Mouse (Mus musculus) MEL (cell line): ENCODE measurements around the gene Gatad2a. TPM values are rescaled to one million over a fixed set of nuclear protein-coding genes. Genes with fewer than 3 reads are reported as not detected.
A peak's percentile ranks its signal among the peaks of the same experiment; 100 is the strongest.

Source experiments
- DNase-seq: peaks from one replicate; pipeline ENCODE4 v3.0.0; 2011; ENCODE audit warnings: low read depth, low spot score
- H3K27ac ChIP-seq: 2 replicates; pipeline ENCODE4 v1.5.1; 2012; ENCODE audit warnings: low read depth, mild to moderate bottlenecking, control low read depth, low read length, moderate library complexity; ENCODE audit not compliant: control insufficient read depth
- H3K27me3 ChIP-seq, 2 experiments: fragments of 150-350 bp in 1 of 2; sonication (generic) in 1 of 2; 2 replicates each; pipeline ENCODE4 v1.6.1; 2012; ENCODE audit warnings: low read length in 2 of 2, mild to moderate bottlenecking in 2 of 2, improper control_type of control experiment in 1 of 2, moderate library complexity in 1 of 2; ENCODE audit not compliant: insufficient read depth in 2 of 2, control insufficient read depth in 1 of 2
- H3K36me3 ChIP-seq, 2 experiments: 2 replicates each; pipeline ENCODE4 v1.6.1; 2012 to 2014; ENCODE audit warnings: low read length in 2 of 2, improper control_type of control experiment in 1 of 2, inconsistent platforms in 1 of 2, mild to moderate bottlenecking in 1 of 2; ENCODE audit not compliant: insufficient read depth in 2 of 2, control insufficient read depth in 1 of 2
- H3K4me1 ChIP-seq, 2 experiments: fragments of 150-350 bp in 1 of 2; sonication (generic) in 1 of 2; 2 replicates each; pipeline ENCODE4 v1.6.1; 2012; ENCODE audit warnings: low read length in 2 of 2, improper control_type of control experiment in 1 of 2, mild to moderate bottlenecking in 1 of 2; ENCODE audit not compliant: insufficient read depth in 2 of 2, control insufficient read depth in 1 of 2
- H3K4me3 ChIP-seq, 2 experiments: fragments of 150-350 bp in 1 of 2; sonication (generic) in 1 of 2; 2 replicates each; pipeline ENCODE4 v1.5.1; 2012; ENCODE audit warnings: low read depth in 2 of 2, low read length in 2 of 2, mild to moderate bottlenecking in 2 of 2, moderate library complexity in 2 of 2, control low read depth in 1 of 2, improper control_type of control experiment in 1 of 2; ENCODE audit not compliant: control insufficient read depth in 1 of 2, insufficient read depth in 1 of 2
- H3K79me2 ChIP-seq: 2 replicates; pipeline ENCODE4 v1.6.1; 2012; ENCODE audit warnings: mild to moderate bottlenecking, low read length, moderate library complexity; ENCODE audit not compliant: control insufficient read depth, poor library complexity, insufficient read depth
- H3K9ac ChIP-seq: 2 replicates; pipeline ENCODE4 v1.6.1; 2012; ENCODE audit warnings: low read depth, mild to moderate bottlenecking, control low read depth, low read length, moderate library complexity; ENCODE audit not compliant: control insufficient read depth, poor library complexity, severe bottlenecking
- H3K9me3 ChIP-seq: fragments of 150-350 bp; sonication (generic); replicated peaks from 2 replicates; pipeline ENCODE4 v1.6.1; 2012; ENCODE audit warnings: mild to moderate bottlenecking, low read length, improper control_type of control experiment, moderate library complexity; ENCODE audit not compliant: insufficient read depth
- CHD1 ChIP-seq: IDR thresholded peaks from 2 replicates; pipeline ENCODE4 v1.6.1; 2012; ENCODE audit warnings: low read depth, mild to moderate bottlenecking, inconsistent platforms, low read length, improper control_type of control experiment
- CHD2 ChIP-seq: IDR thresholded peaks from 2 replicates; pipeline ENCODE4 v1.6.1; 2011; ENCODE audit warnings: low read length, improper control_type of control experiment
- CTCF ChIP-seq, 3 experiments: IDR thresholded peaks in 2 of 3; conservative IDR thresholded peaks in 1 of 3; 2 replicates each; pipeline ENCODE4 v1.5.1; 2011 to 2012; ENCODE audit warnings: low read length in 3 of 3, low read depth in 2 of 3, mild to moderate bottlenecking in 2 of 3, improper control_type of control experiment in 1 of 3, inconsistent platforms in 1 of 3, mixed read lengths in 1 of 3, moderate library complexity in 1 of 3; ENCODE audit not compliant: control insufficient read depth in 1 of 3, insufficient read depth in 1 of 3, poor library complexity in 1 of 3, severe bottlenecking in 1 of 3
- E2F4 ChIP-seq: IDR thresholded peaks from 2 replicates; pipeline ENCODE4 v1.6.1; 2011; ENCODE audit warnings: low read depth, low read length, improper control_type of control experiment, borderline replicate concordance
- ELF1 ChIP-seq: IDR thresholded peaks from 2 replicates; pipeline ENCODE4 v1.6.1; 2014; ENCODE audit warnings: low read depth, mild to moderate bottlenecking, inconsistent platforms, low read length, improper control_type of control experiment, moderate library complexity
- EP300 ChIP-seq, 2 experiments: IDR thresholded peaks; 2 replicates each; pipeline ENCODE4 v1.6.1; 2011; ENCODE audit warnings: improper control_type of control experiment in 2 of 2, low read length in 2 of 2, low read depth in 1 of 2, mild to moderate bottlenecking in 1 of 2
- ETS1 ChIP-seq: IDR thresholded peaks from 2 replicates; pipeline ENCODE4 v1.6.1; 2012; ENCODE audit warnings: low read depth, mild to moderate bottlenecking, inconsistent platforms, low read length, improper control_type of control experiment, moderate library complexity
- GABPA ChIP-seq: IDR thresholded peaks from 2 replicates; pipeline ENCODE4 v1.6.1; 2012; ENCODE audit warnings: low read depth, mild to moderate bottlenecking, inconsistent platforms, low read length, improper control_type of control experiment, moderate library complexity
- GATA1 ChIP-seq: IDR thresholded peaks from 2 replicates; pipeline ENCODE4 v1.6.1; 2011; ENCODE audit warnings: low read depth, low read length, improper control_type of control experiment
- HCFC1 ChIP-seq: IDR thresholded peaks from 2 replicates; pipeline ENCODE4 v1.6.1; 2012; ENCODE audit warnings: low read depth, mild to moderate bottlenecking, inconsistent platforms, low read length, improper control_type of control experiment, moderate library complexity
- JUND ChIP-seq: IDR thresholded peaks from 2 replicates; pipeline ENCODE4 v1.6.1; 2011; ENCODE audit warnings: low read depth, mild to moderate bottlenecking, improper control_type of control experiment, low read length
- KAT2A ChIP-seq: conservative IDR thresholded peaks from 2 replicates; pipeline ENCODE4 v1.6.1; 2012; ENCODE audit warnings: low read depth, low read length, improper control_type of control experiment, inconsistent platforms
- MAX ChIP-seq: IDR thresholded peaks from 2 replicates; pipeline ENCODE4 v1.6.1; 2011; ENCODE audit warnings: low read length, improper control_type of control experiment
- MAZ ChIP-seq: IDR thresholded peaks from 2 replicates; pipeline ENCODE4 v1.6.1; 2012; ENCODE audit warnings: low read depth, mild to moderate bottlenecking, inconsistent platforms, low read length, improper control_type of control experiment
- MXI1 ChIP-seq: IDR thresholded peaks from 2 replicates; pipeline ENCODE4 v1.6.1; 2011; ENCODE audit warnings: mild to moderate bottlenecking, low read depth, low read length, improper control_type of control experiment
- MYB ChIP-seq: IDR thresholded peaks from 2 replicates; pipeline ENCODE4 v1.6.1; 2011; ENCODE audit warnings: mild to moderate bottlenecking, low read depth, low read length, improper control_type of control experiment
- MYC ChIP-seq: IDR thresholded peaks from 2 replicates; pipeline ENCODE4 v1.6.1; 2011; ENCODE audit warnings: low read depth, mild to moderate bottlenecking, low read length, improper control_type of control experiment, moderate library complexity
- NELFE ChIP-seq: IDR thresholded peaks from 2 replicates; pipeline ENCODE4 v1.6.1; 2011; ENCODE audit warnings: low read depth, low read length, improper control_type of control experiment
- NRF1 ChIP-seq: IDR thresholded peaks from 2 replicates; pipeline ENCODE4 v1.6.1; 2014; ENCODE audit warnings: low read depth, mild to moderate bottlenecking, inconsistent platforms, low read length, improper control_type of control experiment, moderate library complexity; ENCODE audit not compliant: poor library complexity, insufficient read depth, severe bottlenecking
- POLR2A ChIP-seq, 2 experiments: IDR thresholded peaks; 2 replicates each; pipeline ENCODE4 v1.6.1; 2011 to 2012; ENCODE audit warnings: low read length in 2 of 2, mild to moderate bottlenecking in 2 of 2, control low read depth in 1 of 2, improper control_type of control experiment in 1 of 2, low read depth in 1 of 2, moderate library complexity in 1 of 2; ENCODE audit not compliant: control insufficient read depth in 1 of 2, insufficient read depth in 1 of 2, poor library complexity in 1 of 2
- POLR2AphosphoS2 ChIP-seq: IDR thresholded peaks from 2 replicates; pipeline ENCODE4 v1.6.1; 2011; ENCODE audit warnings: low read length, improper control_type of control experiment
- POLR2AphosphoS5 ChIP-seq: IDR thresholded peaks from 2 replicates; pipeline ENCODE4 v1.6.1; 2012; ENCODE audit warnings: low read depth, borderline replicate concordance, mild to moderate bottlenecking, inconsistent platforms, low read length, moderate library complexity, mixed read lengths
- RAD21 ChIP-seq: IDR thresholded peaks from 2 replicates; pipeline ENCODE4 v1.6.1; 2011; ENCODE audit warnings: mild to moderate bottlenecking, low read depth, low read length, improper control_type of control experiment
- RCOR1 ChIP-seq: IDR thresholded peaks from 2 replicates; pipeline ENCODE4 v1.6.1; 2012; ENCODE audit warnings: low read depth, mild to moderate bottlenecking, inconsistent platforms, low read length, improper control_type of control experiment
- SIN3A ChIP-seq: IDR thresholded peaks from 2 replicates; pipeline ENCODE4 v1.6.1; 2012; ENCODE audit warnings: low read length, improper control_type of control experiment, inconsistent platforms
- TBP ChIP-seq: IDR thresholded peaks from 2 replicates; pipeline ENCODE4 v1.8.0; 2011; ENCODE audit warnings: low read depth, low read length, improper control_type of control experiment
- TCF12 ChIP-seq: IDR thresholded peaks from 2 replicates; pipeline ENCODE4 v1.6.1; 2014; ENCODE audit warnings: low read depth, mild to moderate bottlenecking, inconsistent platforms, low read length, improper control_type of control experiment, moderate library complexity
- UBTF ChIP-seq: IDR thresholded peaks from 2 replicates; pipeline ENCODE4 v1.6.1; 2012; ENCODE audit warnings: low read depth, mild to moderate bottlenecking, inconsistent platforms, low read length, improper control_type of control experiment, moderate library complexity, borderline replicate concordance; ENCODE audit not compliant: insufficient read depth
- USF1 ChIP-seq: IDR thresholded peaks from 2 replicates; pipeline ENCODE4 v1.6.1; 2014; ENCODE audit warnings: low read depth, mild to moderate bottlenecking, inconsistent platforms, low read length, improper control_type of control experiment, moderate library complexity
- ZMIZ1 ChIP-seq: IDR thresholded peaks from 2 replicates; pipeline ENCODE4 v1.6.1; 2012; ENCODE audit warnings: low read depth, mild to moderate bottlenecking, inconsistent platforms, low read length, improper control_type of control experiment, moderate library complexity
- polyA plus RNA-seq, 2 experiments: library from polyadenylated mRNA; stranded (reverse) in 1 of 2; unstranded in 1 of 2; fragments of >175 nt in 1 of 2; fragments of >200 nt in 1 of 2; gene quantifications; 2 replicates each; pipeline versions ENCODE4 v1.2.1 to v1.2.4; 2012; ENCODE audit warnings: low replicate concordance in 2 of 2, low read depth in 1 of 2; ENCODE audit not compliant: insufficient read length in 2 of 2, insufficient read depth in 1 of 2, missing spikeins in 1 of 2
- total RNA-seq: library from RNA; depleted of rRNA; stranded (reverse); fragments of 300-350 nt; gene quantifications from 2 replicates; pipeline ENCODE4 v1.2.3, GENCODE M21; 2012

The Gatad2a gene
- total and polyA plus RNA-seq, 3 experiments, result 38.0 to 129 (median 111) TPM

DNA sequence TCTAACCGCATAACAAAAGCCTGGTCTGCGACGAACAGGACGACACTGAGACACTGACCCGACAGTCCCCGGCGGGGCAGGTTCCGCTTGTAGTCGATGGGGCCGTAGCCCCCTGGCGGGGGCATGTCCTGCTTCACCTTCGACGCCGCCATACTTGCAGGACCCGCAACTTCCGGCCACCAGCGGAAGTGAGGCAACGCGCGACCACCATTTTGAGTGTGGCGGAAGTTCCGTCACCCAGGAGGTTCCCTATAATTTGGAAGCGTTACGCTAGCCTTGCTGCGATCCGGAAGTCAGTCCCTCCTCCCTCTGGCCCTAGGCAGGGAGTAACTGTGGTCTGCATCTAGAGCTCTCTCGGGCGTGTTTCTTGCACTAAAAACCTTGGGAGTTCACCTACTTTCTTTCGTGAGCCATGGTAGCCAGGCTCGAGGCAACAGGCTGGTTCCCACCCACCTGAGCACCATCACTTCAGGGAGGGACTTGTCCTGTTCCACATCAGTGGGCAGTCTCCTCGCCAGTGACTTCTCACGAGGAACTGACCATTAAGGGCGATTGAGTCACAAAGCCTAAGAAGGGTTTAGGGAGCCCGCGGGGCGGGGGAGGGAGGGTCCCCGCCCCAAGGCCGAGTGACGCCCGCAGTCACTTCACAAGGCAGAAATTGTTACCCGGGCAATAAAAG, 94.6 kb downstream of the Gatad2a start:
- Histone ChIP-seq H3K27me3 (no peaks in the 10 kb centered on the region), H3K36me3 (peaks cover 0 to 18% of the 10 kb centered on the region in 2 experiments; a peak in 2 of 4 replicates), H3K4me3 (peak overlapping the region; percentile 77 to 88), H3K79me2 (peaks cover 49% of the 10 kb centered on the region), H3K9me3 (no peaks in the 10 kb centered on the region), H3K27ac (peak overlapping the region; percentile 91), H3K4me1 (peaks cover 0 to 19% of the 10 kb centered on the region in 2 experiments; a peak in 3 of 4 replicates), H3K9ac (peak overlapping the region; percentile 89)
- TF ChIP-seq RAD21 (no peak), KAT2A (peak; percentile 84), POLR2AphosphoS2 (peak; percentile 98), HCFC1 (peak; percentile 97), NELFE (peak; percentile 90), MYC (peak; percentile 66; the same call in 1 of the 2 replicates), MAX (peak; percentile 68; the same call in 1 of the 2 replicates), ETS1 (peak; percentile 77), E2F4 (no peak), UBTF (no peak), TBP (peak; percentile 93), GATA1 (no peak), NRF1 (peak; percentile 57; the same call in 1 of the 2 replicates), GABPA (peak; percentile 4; the same call in 1 of the 2 replicates), MAZ (peak; percentile 69; the same call in 1 of the 2 replicates), RCOR1 (peak; percentile 72), CHD2 (no peak), JUND (peak; percentile 5; the same call in 1 of the 2 replicates), CTCF (IDR thresholded peaks at IDR 0.05 in 2 of 3, conservative IDR thresholded peaks at IDR 0.05 in 1 of 3; ENCODE audit: control insufficient read depth in 1 of 3, insufficient read depth in 1 of 3, low read depth in 2 of 3, low read length in 3 of 3, poor library complexity in 1 of 3, severe bottlenecking in 1 of 3) (peak in 2 of 3 experiments; percentile 21 to 30; a peak in 4 of 6 replicates), USF1 (no peak), ZMIZ1 (peak; percentile 96), MXI1 (peak; percentile 87), POLR2A (IDR thresholded peaks at IDR 0.05; ENCODE audit: control insufficient read depth in 1 of 2, insufficient read depth in 1 of 2, low read depth in 1 of 2, low read length in 2 of 2, poor library complexity in 1 of 2) (peak; percentile 79 to 96), ELF1 (peak; percentile 100), EP300 (IDR thresholded peaks at IDR 0.05; ENCODE audit: low read depth in 1 of 2, low read length in 2 of 2) (peak in 1 of 2 experiments; percentile 27; a peak in 1 of 4 replicates), MYB (no peak), TCF12 (peak; percentile 79; the same call in 1 of the 2 replicates), POLR2AphosphoS5 (peak; percentile 83), SIN3A (peak; percentile 98), CHD1 (no peak; the same call in 1 of the 2 replicates)
- DNase-seq, result peak; percentile 99
